Mouse (Mus musculus) intestine, embryonic 16.5 days (tissue): ENCODE results near the gene Ube2c. TPM values are rescaled to one million over a fixed set of nuclear protein-coding genes. Genes with fewer than 3 reads are reported as not detected.

Experiments used
- ATAC-seq: fragments of 200-750 bp; cut with Nextera tagmentation; 2 replicates; pipeline ENCODE4 v1.8.0; 2017; ENCODE audit warnings: moderate TSS enrichment, moderate library complexity
- H3K27ac ChIP-seq: fragments of 300-500 bp; sonication (generic); 2 replicates; pipeline ENCODE4 v1.5.1; 2014; ENCODE audit warnings: mild to moderate bottlenecking, low read length
- H3K27me3 ChIP-seq: fragments of 300-500 bp; sonication (generic); replicated peaks from 2 replicates; pipeline ENCODE4 v1.6.1; 2014; ENCODE audit warnings: low read length, control low read depth, mixed read lengths; ENCODE audit not compliant: control insufficient read depth, insufficient read depth
- H3K36me3 ChIP-seq: fragments of 300-500 bp; sonication (generic); 2 replicates; pipeline ENCODE4 v1.6.1; 2014; ENCODE audit warnings: low read length, control low read depth; ENCODE audit not compliant: control insufficient read depth, insufficient read depth
- H3K4me1 ChIP-seq: fragments of 300-500 bp; sonication (generic); 2 replicates; pipeline ENCODE4 v1.6.1; 2014; ENCODE audit warnings: low read length, control low read depth, mixed read lengths; ENCODE audit not compliant: control insufficient read depth, insufficient read depth
- H3K4me2 ChIP-seq: fragments of 300-500 bp; sonication (generic); 2 replicates; pipeline ENCODE4 v1.6.1; 2014; ENCODE audit warnings: low read depth, low read length, control low read depth
- H3K4me3 ChIP-seq: fragments of 300-500 bp; sonication (generic); 2 replicates; pipeline ENCODE4 v1.5.1; 2014; ENCODE audit warnings: mild to moderate bottlenecking, low read length
- H3K9ac ChIP-seq: fragments of 300-500 bp; sonication (generic); 2 replicates; pipeline ENCODE4 v1.6.1; 2014; ENCODE audit warnings: low read depth, low read length
- H3K9me3 ChIP-seq: fragments of 300-500 bp; sonication (generic); 2 replicates; pipeline ENCODE4 v1.6.1; 2016; ENCODE audit warnings: low read length, control low read depth; ENCODE audit not compliant: control insufficient read depth
- WGBS: fragments of 180-500 bp; shearing (Covaris S2); extraction: QIAGEN DNeasy Blood & Tissue Kit; methylation state at CpG from one replicate; pipeline ENCODE4 v1.1.7; 2014; 5-methylcytosine and 5-hydroxymethylcytosine counted together
- polyA plus RNA-seq: library from polyadenylated mRNA; unstranded; fragments of >200 nt; fragmentation: Nextera tagmentation; extraction: Ambion mirVana; gene quantifications from 2 replicates; pipeline ENCODE4 v1.2.1, GENCODE M21; 2015

Gene Ube2c
- polyA plus RNA-seq, 1 experiment from 2014 or later: 426 TPM

DNA sequence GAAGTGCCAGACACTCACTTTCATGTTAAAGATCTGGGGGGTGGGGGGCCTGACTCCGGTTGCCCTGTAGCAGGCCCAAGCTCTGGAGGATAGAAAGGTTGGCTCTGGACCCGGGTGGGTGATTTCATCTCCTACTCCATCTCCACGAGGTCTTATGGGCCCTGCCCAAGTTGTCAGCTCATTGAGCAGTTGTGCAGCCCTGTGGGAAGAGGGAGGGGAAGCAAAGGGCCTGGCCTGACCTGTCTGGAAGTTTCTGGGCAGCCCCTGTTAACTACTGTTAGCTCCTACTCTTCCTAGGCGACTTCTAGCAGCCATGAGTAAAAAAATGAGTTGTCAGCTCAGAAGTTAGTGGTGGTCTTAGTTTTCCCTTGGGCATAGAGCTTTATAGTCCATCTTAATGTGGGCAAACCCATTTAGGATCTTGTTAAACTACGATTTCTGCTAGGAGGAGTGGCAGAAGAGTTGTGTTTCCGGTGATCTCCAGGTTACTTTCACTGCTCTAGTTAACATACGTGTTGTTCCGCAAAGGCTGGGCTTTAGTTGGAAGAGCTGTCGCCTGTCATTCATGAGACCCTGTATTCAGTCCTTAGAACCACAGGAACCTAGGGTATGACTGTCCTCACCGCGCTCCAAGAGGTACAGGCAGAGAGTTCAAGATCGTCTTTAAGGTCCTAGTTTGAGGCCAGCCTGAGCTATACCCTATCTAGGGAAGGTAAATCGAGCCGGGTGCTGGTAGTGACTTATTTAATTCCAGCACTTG is 3.7 kb downstream of the Ube2c start:
- no peak for ATAC-seq
- 74% methylated on average over 14 of the region's 14 CpGs for WGBS

DNA sequence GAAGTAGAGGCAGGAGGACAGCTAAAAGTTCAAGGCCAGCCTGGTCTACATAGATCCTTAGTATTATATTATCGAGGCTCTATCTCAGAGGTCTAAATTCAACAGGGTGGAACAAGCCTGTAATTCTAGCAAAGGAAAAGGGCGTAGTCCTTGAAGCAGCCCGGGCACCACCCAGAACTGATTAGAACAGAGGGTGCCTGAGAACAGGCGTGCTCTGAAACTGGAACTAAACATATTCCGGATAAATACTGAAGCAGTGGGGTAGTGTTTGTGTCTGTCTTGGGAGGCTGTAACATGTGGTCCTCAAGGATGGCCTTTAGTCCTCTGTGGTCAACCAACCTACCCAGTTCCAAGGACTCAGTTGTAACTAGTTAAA is 4.3 kb downstream of the Ube2c start:
- H3K4me3 ChIP-seq: no peak overlapping the region
- WGBS: 62% methylated on average over 5 of the region's 5 CpGs
- ATAC-seq: no peak
- H3K27me3 ChIP-seq: peaks cover 2% of the 10 kb centered on the region; the same call in 1 of the 2 replicates
- no peak overlapping the region for H3K4me2 ChIP-seq
- H3K4me1 ChIP-seq: peaks cover 22% of the 10 kb centered on the region
- peaks cover 6% of the 10 kb centered on the region; the same call in 1 of the 2 replicates for H3K36me3 ChIP-seq
- no peak overlapping the region for H3K9ac ChIP-seq
- H3K9me3 ChIP-seq: no peaks in the 10 kb centered on the region
- H3K27ac ChIP-seq: no peak overlapping the region

More for the DNA sequence above, 3.7 kb downstream of the Ube2c start:
- Histone ChIP-seq H3K27ac (no peak overlapping the region), H3K4me3 (no peak overlapping the region), H3K9me3 (no peaks in the 10 kb centered on the region), H3K9ac (no peak overlapping the region), H3K27me3 (peaks cover 2% of the 10 kb centered on the region; the same call in 1 of the 2 replicates), H3K4me1 (peaks cover 22% of the 10 kb centered on the region), H3K36me3 (peaks cover 6% of the 10 kb centered on the region; the same call in 1 of the 2 replicates), H3K4me2 (no peak overlapping the region)

DNA sequence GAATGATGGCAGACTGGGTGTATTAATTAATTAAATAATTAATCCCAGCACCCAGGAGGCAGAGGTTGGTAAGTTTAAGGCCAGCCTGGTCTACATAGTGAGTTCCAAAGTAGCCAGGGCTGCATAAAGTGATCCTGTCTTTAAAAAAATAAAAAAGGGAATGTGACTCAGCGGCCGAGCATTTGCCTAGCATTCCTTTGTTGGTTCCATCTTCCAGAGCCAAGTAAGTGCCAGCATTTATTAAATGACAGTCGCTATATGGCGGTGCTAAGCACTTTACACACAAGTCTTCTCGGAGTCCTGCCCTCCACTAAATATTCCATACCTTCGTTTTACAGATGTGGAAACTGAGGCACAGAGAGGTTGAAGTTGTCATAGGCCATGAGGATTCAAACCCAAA is 6.4 kb downstream of the Ube2c start:
- no peak overlapping the region for H3K4me3 ChIP-seq
- H3K9ac ChIP-seq: no peak overlapping the region
- WGBS: 82% methylated on average over 6 of the region's 6 CpGs
- peaks cover 2% of the 10 kb centered on the region; the same call in 1 of the 2 replicates for H3K27me3 ChIP-seq
- H3K9me3 ChIP-seq: no peaks in the 10 kb centered on the region
- no peak overlapping the region for H3K27ac ChIP-seq
- peaks cover 6% of the 10 kb centered on the region; the same call in 1 of the 2 replicates for H3K36me3 ChIP-seq
- H3K4me2 ChIP-seq: no peak overlapping the region
- no peak for ATAC-seq
- peaks cover 15% of the 10 kb centered on the region for H3K4me1 ChIP-seq

DNA sequence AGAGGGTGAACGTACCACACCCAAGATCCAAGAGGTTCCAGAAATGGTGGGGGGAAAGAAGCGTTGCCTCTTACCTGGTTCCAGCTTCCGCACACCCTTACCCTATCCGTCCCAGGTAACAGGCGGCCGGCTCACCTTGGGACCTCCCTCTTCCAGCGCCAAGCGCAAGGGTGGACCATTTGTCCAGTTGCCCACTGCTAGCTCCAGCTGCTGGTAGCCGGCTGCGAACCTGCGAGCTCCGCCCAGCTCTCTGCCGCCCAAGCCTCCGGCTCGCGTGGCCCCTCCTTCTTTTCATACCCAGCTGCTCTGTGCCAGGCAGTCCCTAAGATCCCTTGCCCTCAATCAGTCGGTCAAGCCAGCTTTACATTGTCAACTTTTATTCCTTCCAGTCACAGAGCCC is 7.1 kb downstream of the Ube2c start:
- no peak overlapping the region for H3K27ac ChIP-seq
- peaks cover 2% of the 10 kb centered on the region; the same call in 1 of the 2 replicates for H3K27me3 ChIP-seq
- WGBS: 62% methylated on average over 17 of the region's 17 CpGs
- H3K4me2 ChIP-seq: no peak overlapping the region
- H3K9ac ChIP-seq: no peak overlapping the region
- H3K9me3 ChIP-seq: no peaks in the 10 kb centered on the region
- ATAC-seq: no peak
- H3K4me3 ChIP-seq: no peak overlapping the region
- peaks cover 9% of the 10 kb centered on the region for H3K4me1 ChIP-seq
- peaks cover 6% of the 10 kb centered on the region; the same call in 1 of the 2 replicates for H3K36me3 ChIP-seq

DNA sequence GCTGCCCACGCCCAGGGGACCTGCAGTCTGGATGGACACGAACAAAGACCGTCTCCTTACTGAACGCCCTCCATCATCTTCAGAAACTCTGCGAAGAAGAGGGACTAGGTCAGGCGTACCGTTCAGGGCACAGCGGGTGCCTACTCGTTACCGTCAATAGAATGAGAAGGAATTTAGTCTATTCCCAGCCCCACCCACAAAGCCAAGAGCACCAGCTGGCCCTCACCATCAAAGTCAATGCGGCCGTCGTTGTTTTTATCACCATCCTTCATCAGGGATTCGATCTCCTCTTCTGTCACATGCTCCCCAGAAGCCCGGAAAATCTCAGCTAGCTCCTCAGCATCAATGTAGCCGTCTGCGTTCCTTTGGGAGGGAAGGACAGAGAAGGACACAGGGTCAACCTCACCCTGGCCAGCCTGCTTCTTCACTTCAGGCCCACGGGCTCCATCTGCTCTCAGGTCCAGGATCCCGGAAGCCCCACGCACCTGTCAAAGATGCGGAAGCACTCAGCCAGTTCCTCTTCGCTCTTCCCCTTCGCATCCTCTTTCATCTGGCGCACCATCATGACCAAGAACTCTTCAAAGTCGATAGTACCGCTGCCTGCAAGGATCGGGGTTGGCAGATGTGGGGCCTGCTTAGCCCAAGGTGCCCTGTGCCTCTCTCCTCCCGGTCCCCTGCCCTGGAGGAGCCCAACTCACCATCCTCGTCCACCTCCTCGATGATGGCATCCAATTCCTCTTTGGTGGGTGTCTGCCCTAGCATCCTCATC is 7.7 kb downstream of the Ube2c start:
- ATAC-seq: no peak
- Histone ChIP-seq H3K27ac (no peak overlapping the region), H3K4me3 (no peak overlapping the region)

DNA sequence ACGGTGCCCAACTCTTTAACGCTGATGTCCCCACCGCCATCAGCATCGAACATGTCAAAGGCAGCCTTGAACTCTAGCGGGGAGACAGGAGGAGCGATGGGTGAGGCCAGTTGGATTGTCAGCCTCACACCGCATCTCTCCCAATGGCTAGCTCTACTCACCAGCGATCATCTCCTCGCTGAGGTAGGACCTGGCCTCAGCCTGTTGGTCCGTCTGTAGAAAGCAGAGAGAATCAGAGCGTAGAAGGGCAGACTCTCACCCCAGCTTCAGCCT is 8.3 kb downstream of the Ube2c start:
- no peak overlapping the region for H3K4me2 ChIP-seq
- peaks cover 3% of the 10 kb centered on the region; the same call in 1 of the 2 replicates for H3K4me1 ChIP-seq
- no peak overlapping the region for H3K27ac ChIP-seq
- ATAC-seq: no peak
- H3K9me3 ChIP-seq: no peaks in the 10 kb centered on the region
- H3K27me3 ChIP-seq: peaks cover 2% of the 10 kb centered on the region; the same call in 1 of the 2 replicates
- no peaks in the 10 kb centered on the region for H3K36me3 ChIP-seq
- H3K9ac ChIP-seq: no peak overlapping the region
- WGBS: 93% methylated on average over 11 of the region's 11 CpGs
- no peak overlapping the region for H3K4me3 ChIP-seq

More for the DNA sequence above, 7.7 kb downstream of the Ube2c start:
- no peak overlapping the region for H3K4me2 ChIP-seq
- peaks cover 2% of the 10 kb centered on the region; the same call in 1 of the 2 replicates for H3K27me3 ChIP-seq
- no peak overlapping the region for H3K9ac ChIP-seq
- no peaks in the 10 kb centered on the region for H3K36me3 ChIP-seq
- peaks cover 3% of the 10 kb centered on the region for H3K4me1 ChIP-seq
- WGBS: 81% methylated on average over 30 of the region's 30 CpGs
- H3K9me3 ChIP-seq: no peaks in the 10 kb centered on the region

DNA sequence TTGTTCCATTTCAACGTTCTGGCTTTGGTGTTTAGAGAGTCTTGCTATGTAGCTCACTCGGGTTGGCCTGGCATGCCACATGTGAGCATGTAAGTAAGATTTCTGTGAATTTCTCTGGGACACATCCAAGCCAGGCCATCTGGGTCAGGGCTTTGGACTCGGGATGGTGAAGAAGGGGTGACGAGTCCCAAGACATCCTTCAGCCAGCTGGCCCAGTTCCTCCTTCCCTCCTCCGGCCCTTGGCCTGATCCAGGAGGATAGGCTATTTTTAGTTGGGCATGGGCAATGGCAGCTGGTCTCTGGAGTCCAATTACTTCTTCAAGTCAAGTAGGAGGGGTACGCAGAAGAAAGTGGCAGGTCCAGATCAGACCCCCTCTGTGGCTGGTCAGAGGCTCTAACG is 9.1 kb downstream of the Ube2c start:
- Histone ChIP-seq H3K4me3 (no peak overlapping the region), H3K9ac (no peak overlapping the region), H3K4me1 (peaks cover under 1% of the 10 kb centered on the region; the same call in 1 of the 2 replicates), H3K27ac (no peak overlapping the region), H3K36me3 (no peaks in the 10 kb centered on the region), H3K27me3 (peaks cover 2% of the 10 kb centered on the region; the same call in 1 of the 2 replicates), H3K9me3 (no peaks in the 10 kb centered on the region), H3K4me2 (no peak overlapping the region)
- 81% methylated on average over 7 of the region's 7 CpGs for WGBS
- ATAC-seq: no peak

DNA sequence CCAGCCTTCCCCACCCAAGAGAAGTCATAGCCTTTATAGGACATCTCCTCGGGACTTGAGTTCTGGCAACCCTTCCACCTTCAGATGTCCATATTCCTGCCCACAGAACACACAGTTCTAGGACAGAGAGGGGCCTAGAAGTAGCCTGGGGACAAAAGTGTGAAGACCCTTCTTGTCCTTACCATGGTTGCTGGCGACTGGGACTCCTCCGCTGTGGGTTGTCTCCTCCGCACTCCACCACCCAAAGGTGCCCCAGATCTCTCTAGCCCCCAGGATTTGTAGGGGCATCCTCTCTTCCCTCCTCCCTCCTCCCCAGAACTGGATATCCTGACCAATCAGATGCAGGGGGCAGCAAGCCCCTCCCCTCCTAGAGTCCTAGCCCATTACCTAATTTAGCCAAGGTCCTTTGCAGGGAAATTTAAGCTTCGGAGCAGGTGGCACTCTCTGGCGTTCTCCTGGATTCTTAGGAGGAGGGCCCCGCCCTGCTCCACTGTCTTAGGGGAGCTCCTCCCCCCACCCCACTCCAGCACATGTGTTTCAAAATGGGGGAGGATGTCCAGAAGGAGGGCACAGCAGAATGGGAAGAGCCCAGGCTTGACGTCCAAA is 9.9 kb downstream of the Ube2c start, which contains the start of gene Tnnc2:
Tnnc2 (minus strand) TSS at position 487 of the 606 bp plus-strand sequence.
- WGBS: 64% methylated on average over 8 of the region's 8 CpGs
- H3K4me3 ChIP-seq: no peak within 1 kb of the TSS
- H3K4me1 ChIP-seq: 0 out of 2 replicates have a peak, but pooled peaks cover under 1% of the 10 kb centered on the region
- H3K27me3 ChIP-seq: peaks cover 2% of the 10 kb centered on the region; the same call in 1 of the 2 replicates
- H3K27ac ChIP-seq: no peak within 1 kb of the TSS
- no peaks in the 10 kb centered on the region for H3K9me3 ChIP-seq
- no peaks in the 10 kb centered on the region for H3K36me3 ChIP-seq
- no peak for ATAC-seq
- no peak within 1 kb of the TSS for H3K9ac ChIP-seq
- H3K4me2 ChIP-seq: no peak within 1 kb of the TSS

DNA sequence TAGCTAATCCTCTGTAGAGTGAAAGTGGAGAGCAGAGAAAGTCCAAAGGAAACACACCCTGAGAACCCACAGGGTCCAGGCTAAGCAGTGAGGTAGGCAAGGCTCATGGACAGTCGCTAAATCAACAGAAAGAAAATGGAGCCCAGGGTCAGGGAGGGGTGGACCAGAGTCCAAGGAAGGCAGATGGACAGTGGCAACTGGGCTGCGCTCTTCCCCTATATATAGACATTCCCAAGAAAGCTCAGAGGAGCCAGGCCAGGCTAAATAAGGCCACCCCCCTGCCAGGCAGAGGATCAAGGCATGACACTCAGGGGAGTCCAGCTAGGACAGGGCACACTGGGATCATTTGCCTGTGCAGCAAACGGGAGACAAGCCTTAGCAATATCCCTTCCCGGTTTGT is 12.2 kb downstream of the Ube2c start:
- H3K4me3 ChIP-seq: no peak overlapping the region
- 77% methylated on average over 4 of the region's 4 CpGs for WGBS
- no peak overlapping the region for H3K4me2 ChIP-seq
- H3K36me3 ChIP-seq: no peaks in the 10 kb centered on the region
- H3K9ac ChIP-seq: no peak overlapping the region
- no peak overlapping the region for H3K27ac ChIP-seq
- H3K4me1 ChIP-seq: peaks cover 8% of the 10 kb centered on the region
- H3K9me3 ChIP-seq: no peaks in the 10 kb centered on the region
- H3K27me3 ChIP-seq: peaks cover 1% of the 10 kb centered on the region; the same call in 1 of the 2 replicates
- ATAC-seq: no peak
